Mouse (Mus musculus) right cerebral cortex, postnatal 10 days (tissue): ENCODE measurements around the gene Gm28048.
A peak's percentile ranks its signal among the peaks of the same experiment; 100 is the strongest.

Experiments used
- DNase-seq, 2 experiments: peaks; one replicate each; pipeline ENCODE4 v3.0.0; 2021; ENCODE audit warnings: low spot score in 2 of 2

Gm28048 gene

DNA sequence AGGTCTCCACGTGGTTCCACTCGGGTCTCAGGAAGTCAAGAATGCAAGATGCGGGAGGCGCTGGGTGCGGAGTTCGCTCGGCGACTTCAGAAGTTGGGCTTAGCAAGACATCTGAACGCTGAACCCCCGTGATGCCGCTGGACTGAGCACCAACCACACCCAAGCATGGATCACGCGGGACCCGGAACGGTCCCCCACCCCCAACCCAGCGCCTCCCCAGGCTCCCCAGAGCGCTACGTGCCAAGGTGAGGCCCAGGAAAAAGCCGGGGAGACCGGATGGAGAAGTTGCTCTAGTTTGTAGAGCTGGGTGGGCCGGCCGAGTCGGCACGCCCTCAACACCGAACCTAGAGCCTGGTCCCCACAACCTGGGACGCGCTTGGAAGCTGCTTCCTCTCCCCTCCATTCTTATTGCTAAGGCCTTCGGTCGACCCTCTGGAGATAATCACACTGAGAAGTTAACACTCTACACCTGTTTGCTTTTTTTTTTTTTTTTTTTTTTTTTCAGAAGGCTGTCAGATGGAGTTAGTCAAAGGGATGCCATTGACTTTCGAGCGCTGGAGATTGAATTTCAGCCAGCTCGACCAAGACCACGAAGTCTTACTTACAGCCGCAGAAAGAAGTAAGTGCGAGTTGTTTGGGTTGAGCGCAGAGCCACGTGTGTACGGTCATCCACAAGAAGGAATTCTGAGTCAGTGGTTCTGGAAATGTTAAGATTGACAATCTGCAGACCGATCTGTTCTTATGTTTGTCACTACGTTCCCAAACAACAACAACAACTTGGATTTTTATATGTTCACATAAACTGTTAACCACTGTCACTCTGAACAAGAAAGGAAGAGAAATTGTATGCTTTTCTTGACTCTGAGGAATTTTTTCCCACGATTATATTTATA lies 121.3 kb downstream of the Gm28048 start, which contains the start of gene B3gnt2:
TSS of gene B3gnt2 (minus strand) at position 627 of the 893 bp plus-strand sequence.
- DNase-seq: peak; percentile 30 to 44

GRCm38 (mm10) chr11:22859633-22860334 lies 122.1 kb downstream of the Gm28048 start:
- peak; percentile 76 to 86 for DNase-seq

GRCm38 (mm10) chr11:22859301-22859632 lies 122.6 kb downstream of the Gm28048 start:
- peak in 1 of 2 experiments; percentile 32 for DNase-seq

DNA sequence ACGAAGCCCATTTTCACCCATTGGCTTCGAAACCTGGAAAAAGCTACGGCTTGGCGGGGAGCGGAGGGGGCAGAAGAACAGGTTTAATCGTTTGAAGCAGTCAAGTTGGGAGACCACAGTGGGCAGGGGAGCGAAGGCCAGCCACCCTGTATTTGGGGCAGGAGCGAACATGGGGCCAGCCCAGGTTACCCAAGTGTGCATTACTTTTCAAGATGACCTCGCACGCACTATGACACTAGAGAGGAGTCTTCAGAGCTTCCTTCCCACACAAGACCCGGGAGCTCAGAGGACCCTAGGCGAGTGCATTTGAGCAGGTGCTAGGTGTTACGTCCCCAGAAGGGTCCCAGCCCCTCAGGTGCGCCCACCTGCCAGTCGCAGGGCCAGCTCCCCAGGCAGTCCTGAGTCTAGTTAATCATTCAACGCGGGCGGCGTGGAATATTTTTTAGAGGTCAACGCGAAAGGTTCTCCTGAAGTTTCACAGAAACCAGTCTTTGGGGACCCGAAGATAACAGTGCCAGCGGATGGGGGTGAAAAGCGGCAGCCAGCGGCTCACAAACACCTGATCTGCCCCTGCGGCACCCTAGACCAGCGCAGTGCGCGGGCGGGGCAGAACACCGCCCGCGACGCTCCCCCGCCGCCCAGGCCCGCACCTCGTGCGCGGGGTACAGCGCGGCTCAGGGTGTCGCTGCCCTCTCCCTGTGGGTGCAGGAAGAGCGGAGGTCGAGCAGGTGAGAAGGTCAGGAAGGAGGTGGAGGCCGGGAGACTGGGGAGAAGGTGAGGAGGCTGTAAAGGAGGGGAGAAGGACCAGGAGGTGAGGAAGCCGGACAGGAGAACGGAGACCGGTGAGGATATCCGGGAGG lies 123.2 kb downstream of the Gm28048 start:
- DNase-seq: peak in 1 of 2 experiments; percentile 35

- no peak for DNase-seq
These were observed 124.0 kb downstream of the Gm28048 start for GRCm38 (mm10) chr11:22857705-22858440.

GRCm38 (mm10) chr11:22857106-22857704 lies 124.7 kb downstream of the Gm28048 start:
- no peak for DNase-seq

- no peak for DNase-seq
These were observed 125.4 kb downstream of the Gm28048 start for GRCm38 (mm10) chr11:22856371-22856965.

DNA sequence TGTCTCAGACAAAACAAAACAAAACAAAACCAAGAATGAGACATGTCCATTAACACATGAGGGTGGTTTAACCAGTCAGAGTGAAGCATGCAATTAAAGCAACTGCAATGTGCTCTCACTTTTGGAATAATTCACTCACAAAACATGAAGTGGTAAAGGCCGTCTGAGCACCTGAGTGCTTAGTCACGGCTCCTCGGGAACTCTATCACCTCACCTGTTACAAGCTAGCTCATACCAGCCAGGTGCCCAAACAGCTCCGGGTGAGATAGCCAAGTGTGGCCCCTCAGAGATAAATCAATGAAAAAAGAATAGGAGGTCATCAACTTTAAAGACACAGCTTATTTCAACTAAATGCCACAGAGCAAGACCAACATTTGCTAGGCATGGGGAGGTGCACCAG lies 127.3 kb downstream of the Gm28048 start:
- DNase-seq: no peak

GRCm38 (mm10) chr11:22853477-22854157 lies 128.3 kb downstream of the Gm28048 start:
- no peak for DNase-seq

GRCm38 (mm10) chr11:22852510-22852909 lies 129.4 kb downstream of the Gm28048 start:
- DNase-seq: no peak

DNA sequence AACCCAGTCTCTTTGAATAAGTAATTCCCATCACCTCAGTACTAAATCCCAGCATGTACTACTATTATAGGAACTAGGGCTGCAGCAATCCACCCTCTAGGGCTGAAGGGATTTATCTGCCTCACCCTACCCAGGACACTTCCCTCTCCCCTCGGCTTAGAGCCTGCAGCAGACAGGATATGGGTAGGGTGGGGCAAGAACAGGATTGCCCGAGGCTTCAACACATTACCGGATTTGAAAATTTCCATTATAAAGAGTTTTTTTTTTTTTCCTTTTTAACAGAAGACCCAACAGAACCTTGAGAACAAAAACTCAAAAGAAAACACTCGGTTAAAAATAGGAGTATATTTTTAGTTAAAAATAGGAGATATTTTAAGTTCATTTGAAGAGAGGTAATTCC lies 130.5 kb downstream of the Gm28048 start:
- no peak for DNase-seq

DNA sequence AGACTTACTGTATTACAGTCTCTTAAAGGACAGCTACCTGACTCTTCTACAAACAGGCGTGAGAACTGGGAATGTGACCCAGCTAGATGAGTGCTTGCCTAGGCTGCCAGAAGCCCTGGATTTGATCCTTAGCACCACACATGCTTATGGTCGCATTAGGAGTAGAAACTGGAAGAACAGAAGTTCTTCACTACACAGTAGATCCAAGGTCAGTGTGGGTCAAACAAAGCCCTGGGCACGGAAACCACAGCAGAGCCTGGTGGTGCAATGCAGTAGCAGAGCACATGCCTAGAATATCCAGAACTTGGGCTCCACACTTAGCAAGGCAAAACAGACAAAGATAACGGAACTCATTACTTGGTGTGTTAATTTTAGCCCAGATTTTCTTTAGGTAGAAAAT lies 131.8 kb downstream of the Gm28048 start:
- no peak for DNase-seq

DNA sequence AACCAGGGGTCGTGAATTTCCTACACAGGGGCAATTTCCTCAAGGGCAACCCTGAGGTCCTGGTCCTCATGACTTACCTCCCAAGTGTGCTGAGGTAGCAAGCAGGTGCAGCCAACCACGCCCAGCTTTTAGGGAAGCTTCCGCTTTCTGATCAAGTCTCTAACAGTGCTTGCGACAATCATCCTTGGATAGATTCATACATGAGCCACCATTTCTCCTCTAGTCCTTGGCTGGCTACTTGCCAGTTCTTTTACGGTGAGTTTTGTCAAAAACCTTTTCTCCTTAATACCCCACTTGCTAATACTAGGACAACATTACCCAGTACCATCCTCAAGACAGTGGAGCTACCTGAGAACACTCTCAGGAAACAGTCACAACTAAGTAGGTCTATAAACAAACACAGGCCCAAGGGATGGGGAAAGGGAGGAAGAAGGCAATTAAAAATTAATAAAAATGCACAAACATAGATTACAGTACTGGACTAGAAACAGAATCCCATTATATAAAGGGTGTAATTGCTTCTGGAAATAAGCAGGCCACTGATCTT lies 133.2 kb downstream of the Gm28048 start:
- no peak for DNase-seq

DNA sequence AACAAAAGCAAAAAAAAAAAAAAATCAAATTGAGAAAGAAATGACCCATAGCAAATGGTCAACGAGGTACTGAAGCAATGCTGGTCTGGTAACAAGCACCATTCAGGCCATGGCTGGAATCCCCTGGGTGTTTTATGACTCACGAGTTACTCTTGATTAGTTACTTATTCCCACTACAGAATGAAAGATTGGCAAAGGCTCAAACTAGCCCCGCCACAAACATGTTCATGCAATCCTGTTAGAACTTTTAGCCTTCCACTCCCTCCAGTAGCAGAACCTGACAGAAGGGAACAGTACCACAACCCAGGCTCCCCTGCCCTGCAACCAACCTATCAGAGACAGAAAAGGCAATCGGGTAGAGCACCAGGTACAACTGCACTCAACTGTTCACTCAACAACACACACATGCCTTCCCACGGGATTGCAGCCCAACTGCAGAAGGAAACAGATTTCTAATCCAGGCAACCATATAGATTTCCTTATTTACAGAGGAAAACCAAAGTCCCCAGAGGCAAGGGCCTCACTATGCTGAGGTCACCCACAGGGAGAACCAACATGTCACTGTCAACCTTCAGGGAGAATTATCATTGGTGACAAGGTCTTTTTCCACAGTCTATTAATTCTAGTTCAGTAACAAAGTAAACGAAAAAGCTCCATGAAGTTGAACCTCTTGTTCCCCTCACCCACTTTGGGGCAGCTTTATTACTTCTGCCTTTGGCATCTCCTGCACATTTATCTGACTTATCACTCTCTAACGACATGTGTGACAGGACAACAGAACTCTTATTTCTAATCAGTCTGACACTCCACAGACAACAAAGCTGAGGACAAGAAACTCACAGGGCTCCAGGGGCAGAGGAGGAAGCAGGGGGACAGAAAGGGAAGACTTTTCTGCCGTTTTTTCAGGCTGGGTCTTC lies 133.9 kb downstream of the Gm28048 start:
- no peak for DNase-seq

DNA sequence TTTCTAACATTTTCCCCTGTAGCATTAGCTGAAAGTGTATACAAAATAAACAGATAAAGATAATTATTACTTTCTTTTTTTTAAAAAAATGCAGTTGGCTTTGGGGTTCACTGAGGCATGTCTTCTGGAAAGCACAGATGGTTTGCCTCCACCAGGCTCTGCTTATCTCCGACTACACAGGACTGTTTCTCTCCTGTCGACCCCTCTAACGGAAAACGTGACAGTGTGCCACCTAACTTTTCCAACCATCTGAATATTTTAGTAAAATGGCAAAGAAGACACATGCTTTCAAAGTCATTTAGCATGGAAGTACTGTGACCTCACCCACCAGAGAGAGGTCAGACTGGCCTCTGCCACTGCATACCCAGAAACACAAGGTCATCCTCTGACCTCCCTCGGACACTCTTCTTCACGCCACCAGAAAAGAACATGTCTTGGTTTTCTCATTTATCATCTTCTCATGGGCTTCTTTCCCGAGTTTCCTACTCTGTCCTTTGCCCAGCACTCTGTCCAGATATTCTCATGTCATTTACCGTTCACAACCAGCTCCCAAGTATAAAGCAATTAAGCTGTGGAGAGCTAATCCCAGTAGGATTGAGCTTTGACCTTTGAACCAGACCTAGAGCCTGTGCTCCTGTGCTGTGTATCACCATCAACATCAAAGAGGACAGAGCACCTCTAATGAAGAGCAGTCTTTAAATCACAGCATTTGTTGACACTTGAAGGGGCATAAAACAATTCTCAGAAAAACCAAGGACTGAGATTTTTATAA lies 134.7 kb downstream of the Gm28048 start:
- DNase-seq: no peak

DNA sequence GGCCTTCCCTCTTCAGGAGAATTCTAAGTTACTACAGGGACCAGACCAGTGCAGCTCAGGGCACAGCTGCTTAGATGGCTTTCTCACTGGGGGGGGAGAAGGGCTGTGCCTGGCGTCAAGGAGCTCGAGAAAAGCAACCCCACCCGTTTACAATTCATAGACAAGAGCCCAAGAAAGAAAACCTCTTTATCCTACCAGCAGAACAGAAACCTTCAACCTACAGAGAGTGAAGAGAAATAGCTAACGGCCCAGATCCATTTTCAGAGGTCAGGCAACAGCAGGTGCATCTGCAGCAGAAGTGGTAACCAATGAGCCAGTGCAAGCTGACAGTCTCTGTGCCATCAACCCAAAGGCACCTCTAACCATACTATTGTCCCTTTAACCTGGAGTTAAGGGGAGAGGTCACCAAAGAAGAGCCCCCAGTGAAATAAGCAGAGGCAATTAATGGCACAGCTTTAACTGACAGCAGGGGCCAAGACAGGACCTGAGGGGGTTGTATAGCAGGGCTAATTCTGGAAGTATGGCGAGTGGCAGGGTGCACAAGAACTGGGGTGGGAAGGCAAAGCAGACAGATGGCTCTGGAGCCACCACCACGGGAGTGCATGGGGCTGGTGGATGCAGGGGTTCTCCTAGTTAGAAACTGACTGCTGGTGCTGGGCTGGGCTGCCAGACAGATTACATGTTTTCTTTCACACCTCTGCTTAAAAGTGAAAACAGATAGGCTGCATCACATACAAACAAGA lies 135.6 kb downstream of the Gm28048 start:
- no peak for DNase-seq
